Mouse (Mus musculus) brain, embryonic 14.5 days (tissue): ENCODE data around the gene Ppfibp2. TPM values are rescaled to one million over a fixed set of nuclear protein-coding genes. Genes with fewer than 3 reads are reported as not detected.
A peak's percentile ranks its signal among the peaks of the same experiment; 100 is the strongest.

ENCODE experiments used
- DNase-seq: peaks from one replicate; pipeline ENCODE4 v3.0.0-alpha.2; 2011; ENCODE audit warnings: low read depth
- CTCF ChIP-seq: fragments of 200-500 bp; IDR thresholded peaks from 2 replicates; pipeline ENCODE4 v1.5.1; 2012; ENCODE audit warnings: inconsistent platforms, mild to moderate bottlenecking, moderate library complexity, borderline replicate concordance; ENCODE audit not compliant: insufficient read depth, insufficient read length; ENCODE audit errors: extremely low read depth
- POLR2A ChIP-seq: fragments of 200-500 bp; IDR thresholded peaks from 2 replicates; pipeline ENCODE4 v1.6.1; 2012; ENCODE audit warnings: mild to moderate bottlenecking, inconsistent platforms, borderline replicate concordance; ENCODE audit not compliant: poor library complexity, insufficient read depth, insufficient read length, severe bottlenecking; ENCODE audit errors: extremely low read depth
- polyA plus RNA-seq: library from polyadenylated mRNA; depleted of rRNA; stranded (reverse); fragments of >200 nt; gene quantifications from 2 replicates; pipeline ENCODE4 v1.2.3, GENCODE M21; 2012

Gene Ppfibp2
- polyA plus RNA-seq, 1 experiment = 3.4 TPM

DNA sequence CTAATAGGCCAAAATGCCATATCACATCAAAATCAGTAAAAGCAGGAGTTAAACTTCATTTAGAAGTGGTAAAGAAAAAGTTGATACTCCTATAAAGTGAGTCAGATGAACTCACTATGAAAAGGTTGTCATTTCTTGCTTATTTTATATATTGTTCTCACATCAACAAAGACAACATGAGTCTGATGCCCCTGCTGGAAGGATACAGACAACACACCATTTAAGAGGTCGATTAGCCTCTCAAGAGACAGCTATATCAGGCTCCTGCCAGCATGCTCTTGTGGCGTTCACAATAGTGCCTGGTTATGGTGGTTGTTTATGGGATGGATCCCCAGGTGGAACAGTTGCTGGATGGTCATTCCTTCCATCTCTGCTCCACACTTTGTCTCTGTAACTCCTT is 138.2 kb downstream of the Ppfibp2 start:
- no peak for TF ChIP-seq POLR2A
- DNase-seq = no peak

DNA sequence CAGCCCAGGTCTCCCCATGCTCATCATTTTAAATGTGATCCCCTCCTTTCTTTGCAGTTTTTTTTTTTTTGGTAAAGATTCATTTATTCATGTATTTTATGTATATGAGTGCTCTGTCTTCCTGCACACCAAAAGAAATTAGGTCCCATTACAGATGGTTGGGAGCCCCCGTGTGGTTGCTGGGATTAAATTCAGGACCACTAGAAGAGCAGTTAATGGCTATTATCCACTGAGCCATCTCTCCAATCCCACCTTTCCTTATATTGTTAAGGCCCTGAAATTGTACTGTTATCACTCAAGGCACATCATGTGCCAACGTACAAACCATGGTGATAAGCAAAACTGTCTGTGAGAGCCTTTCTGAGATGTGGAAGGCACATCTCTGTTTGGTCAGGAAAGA is 143.7 kb downstream of the Ppfibp2 start:
- TF ChIP-seq CTCF (peak; percentile 50; the same call in 1 of the 2 replicates), POLR2A (no peak)
- peak; percentile 68 for DNase-seq

DNA sequence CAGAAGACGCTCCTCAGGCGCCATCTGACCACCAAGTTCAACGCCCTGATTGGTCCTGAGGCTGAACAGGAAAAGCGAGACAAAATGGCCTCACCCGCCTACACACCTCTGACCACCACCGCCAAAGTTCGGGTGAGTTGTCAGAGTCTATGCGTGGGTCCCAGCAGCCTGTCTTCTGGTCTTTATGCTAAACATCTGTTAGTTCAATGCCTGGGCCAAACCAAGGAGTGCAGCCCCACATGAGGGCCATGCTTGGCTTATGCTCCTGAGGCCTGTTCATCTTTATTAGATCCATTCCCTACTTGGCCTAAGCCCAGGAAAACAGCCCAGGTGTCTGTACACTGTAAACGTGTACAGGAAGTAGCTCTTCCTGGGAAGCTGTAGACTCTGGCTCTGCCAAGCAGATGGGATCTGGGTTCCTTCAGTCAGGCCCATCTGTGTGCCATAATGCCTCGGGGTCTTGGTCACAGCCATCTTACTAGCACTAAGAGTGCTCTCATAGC is 148.0 kb downstream of the Ppfibp2 start:
- TF ChIP-seq POLR2A (no peak), CTCF (no peak)
- DNase-seq = no peak

DNA sequence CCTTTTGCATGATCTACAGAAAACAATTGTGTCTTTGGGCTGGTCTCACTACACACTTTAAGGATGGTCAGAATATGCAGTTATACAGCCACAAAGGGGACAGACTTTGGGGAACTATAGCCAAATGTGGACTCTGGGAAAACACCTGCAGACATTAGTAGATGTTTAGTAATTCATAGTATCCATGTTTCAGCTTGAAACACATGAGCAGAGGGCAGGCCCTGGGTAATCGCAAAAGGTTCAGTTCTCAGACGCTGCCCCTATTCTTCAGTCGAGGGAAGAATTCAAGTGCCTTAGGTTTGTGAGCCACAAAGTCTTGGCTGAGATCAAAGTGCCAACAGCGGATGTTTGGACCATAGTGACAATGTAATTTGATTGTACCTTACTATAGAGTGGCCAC is 149.4 kb downstream of the Ppfibp2 start:
- TF ChIP-seq POLR2A = no peak
- no peak for TF ChIP-seq CTCF
- DNase-seq = no peak

DNA sequence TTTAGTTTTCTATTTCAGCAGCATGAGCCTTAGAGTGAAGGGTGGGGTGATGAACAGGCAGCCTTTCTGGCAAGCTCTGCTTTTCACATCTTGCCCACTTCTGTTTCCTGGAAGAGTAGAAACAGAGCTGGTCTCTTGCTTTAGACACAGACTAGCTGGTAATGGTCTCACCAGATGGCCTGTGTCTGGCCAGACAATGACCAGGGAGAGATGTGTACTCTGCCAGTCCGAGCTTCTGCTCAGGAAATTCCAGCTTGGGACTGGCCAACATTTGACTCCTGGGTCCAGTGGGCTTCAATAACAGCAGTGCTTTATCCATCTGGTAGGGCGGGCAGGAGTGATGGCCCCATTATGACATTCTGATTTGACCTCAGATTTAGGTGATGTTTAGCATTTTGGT is 150.1 kb downstream of the Ppfibp2 start:
- DNase-seq = no peak
- TF ChIP-seq CTCF (no peak), POLR2A (no peak)

DNA sequence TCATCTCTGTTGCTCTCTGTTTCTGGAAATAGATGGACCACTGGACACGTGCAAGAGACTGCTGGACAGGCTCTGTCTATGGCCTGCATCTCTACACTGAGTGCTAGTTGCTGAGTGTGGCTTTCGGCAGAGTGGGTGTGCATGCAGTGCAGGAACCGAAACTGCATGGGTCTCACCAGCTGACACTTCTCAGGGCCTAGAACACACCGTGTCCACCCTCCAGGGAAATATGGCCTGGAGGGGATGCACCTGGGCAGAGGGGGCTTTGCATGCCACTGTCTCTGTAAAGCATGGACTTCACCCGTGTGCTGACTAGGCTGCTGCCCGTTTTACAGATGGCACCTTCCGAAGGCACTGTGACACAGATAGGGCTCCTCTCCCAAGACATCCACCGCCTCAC is 151.0 kb downstream of the Ppfibp2 start:
- no peak for DNase-seq
- no peak for TF ChIP-seq CTCF
- TF ChIP-seq POLR2A = no peak

DNA sequence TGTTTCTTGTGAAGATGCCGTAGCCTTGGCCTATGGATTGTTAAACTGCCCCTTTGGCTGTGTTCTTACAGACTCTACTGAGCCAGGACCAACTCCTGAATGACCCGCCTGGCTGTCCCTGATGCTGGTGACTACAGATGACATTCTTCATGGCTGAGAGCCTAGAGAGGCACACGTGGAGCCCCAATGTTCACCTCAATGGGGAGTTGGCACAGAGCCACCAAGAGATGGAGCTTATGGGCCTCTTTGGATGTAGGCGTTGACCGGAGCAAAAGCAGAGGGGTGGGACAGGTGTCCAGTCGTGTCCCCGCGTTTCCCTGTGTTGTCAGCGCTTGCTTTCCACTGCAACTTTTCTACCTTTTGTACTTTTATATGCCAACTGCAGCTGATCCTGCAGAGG is 152.5 kb downstream of the Ppfibp2 start:
- DNase-seq = no peak

DNA sequence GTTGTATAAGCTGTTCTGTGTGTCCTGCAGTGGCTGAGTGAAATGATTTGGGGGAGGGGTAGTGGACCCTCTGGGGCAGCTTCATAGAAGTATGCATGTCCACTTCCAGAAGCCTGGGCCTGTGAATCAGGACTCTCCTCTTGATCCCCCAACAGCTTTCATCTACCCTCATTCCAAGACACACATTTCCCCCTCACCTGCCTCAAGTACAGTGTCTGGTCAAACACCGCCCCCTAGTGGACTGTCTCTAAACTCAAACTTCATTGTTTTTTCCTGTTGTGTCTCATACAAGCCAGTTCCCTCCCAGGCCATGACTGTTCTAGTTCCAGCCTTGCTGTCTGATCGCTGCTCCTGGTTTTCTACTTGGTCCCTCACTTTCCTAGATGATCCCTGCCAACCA is 152.9 kb downstream of the Ppfibp2 start:
- DNase-seq = peak; percentile 72
- TF ChIP-seq POLR2A (no peak), CTCF (peak; percentile 67; the same call in 1 of the 2 replicates)

More for the DNA sequence above, 152.5 kb downstream of the Ppfibp2 start:
- TF ChIP-seq POLR2A (no peak), CTCF (no peak)

DNA sequence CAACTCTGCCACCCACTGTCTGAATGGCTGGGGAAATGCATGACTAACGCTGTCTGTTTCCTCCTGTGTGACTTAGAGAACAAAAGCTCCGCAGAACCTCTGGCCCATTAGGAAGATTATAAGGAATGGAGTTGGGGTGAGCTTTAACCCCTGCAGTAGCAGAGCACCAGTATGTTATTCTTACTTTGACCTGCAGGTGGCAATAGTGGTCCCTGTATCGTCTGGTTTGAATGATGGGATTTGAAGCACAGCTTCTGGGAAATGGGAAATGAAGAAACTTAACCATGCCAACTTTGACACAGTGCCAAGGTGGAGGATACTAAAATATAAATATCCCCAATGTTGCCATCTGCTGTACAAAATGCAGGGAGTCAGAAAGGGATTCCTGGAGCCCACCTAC is 154.3 kb downstream of the Ppfibp2 start:
- DNase-seq = peak; percentile 75
- TF ChIP-seq CTCF = peak; percentile 71; the same call in 1 of the 2 replicates
- no peak for TF ChIP-seq POLR2A

DNA sequence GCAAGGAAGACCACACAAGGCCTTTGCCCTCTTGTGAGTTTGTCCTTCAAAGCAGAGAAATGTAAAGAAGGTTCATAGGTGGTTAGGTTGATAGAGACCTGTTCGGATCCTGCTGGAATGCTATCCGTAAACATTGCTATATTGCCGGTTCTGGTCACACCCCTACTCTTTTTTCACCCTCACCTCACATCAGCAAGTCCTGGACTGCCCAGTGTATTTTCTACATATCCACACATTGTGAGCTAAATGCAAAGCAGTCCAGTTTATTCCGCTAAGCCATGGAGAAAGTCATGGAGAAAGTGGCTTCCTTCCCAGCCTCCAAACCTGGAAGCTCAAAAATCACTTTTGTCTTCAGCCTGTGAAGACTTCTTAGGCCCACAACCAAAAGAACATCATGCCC is 154.7 kb downstream of the Ppfibp2 start:
- no peak for TF ChIP-seq POLR2A
- TF ChIP-seq CTCF = no peak
- DNase-seq = no peak

DNA sequence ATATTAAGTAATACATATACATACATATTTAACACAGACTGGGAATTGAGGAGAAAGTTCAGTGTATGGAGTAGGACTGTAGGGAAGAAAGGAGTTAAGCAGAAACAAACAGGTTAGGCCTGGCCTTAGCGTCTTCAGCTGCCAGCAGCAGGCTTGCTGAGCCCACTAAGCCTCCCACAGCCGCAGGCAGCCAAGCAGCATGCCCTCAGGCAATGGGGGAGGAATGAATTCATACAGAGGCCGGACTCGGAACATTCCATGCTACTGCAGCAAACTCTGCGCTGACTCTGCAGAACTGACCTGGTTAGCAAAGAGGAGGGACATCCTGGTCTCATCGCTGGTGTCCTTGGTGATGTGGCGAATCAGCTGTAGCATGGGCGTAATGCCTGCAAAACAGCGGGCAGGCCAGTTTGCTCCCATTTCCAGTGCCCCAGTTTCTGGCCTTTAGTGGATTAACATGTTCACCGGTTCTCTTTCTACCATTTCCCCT is 157.1 kb downstream of the Ppfibp2 start:
- TF ChIP-seq POLR2A (no peak), CTCF (no peak)
- peak; percentile 6 for DNase-seq

DNA sequence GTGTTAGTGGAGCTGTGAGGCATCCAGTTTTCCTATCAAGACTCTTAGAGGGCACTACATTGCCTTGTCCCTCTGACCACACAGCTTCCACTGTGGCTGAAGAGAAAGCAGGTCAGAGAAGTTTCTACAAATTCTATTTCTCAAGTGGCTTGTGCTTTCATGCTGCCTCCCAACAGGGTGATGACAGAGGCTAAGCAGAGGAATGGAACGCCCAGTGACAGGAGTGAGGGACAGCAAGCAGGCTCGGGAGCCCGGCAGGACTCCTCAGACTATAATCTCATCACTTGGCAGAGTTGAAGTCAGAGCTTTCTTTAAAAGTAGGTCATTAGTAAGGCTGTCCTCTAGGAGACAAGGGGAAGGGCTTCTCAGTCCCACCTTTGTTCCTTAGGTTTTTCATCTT is 160.9 kb downstream of the Ppfibp2 start:
- no peak for DNase-seq
- TF ChIP-seq POLR2A (no peak), CTCF (no peak)
